In genomic region chr10:113141606-113142005, GRCm38 (mm10) we compare ENCODE assay signal across 15 mouse cellular contexts.
DNase-seq lines count a peak whose midpoint lies in the region; ATAC-seq lines count a peak whose summit lies in the region.
"Had no signal": no experiment of that assay in that cellular context is flagged by ENCODE, and none has a peak within 500 bp of the region (broad histone marks: within the 10 kb centered on the region; RNA-seq: fewer than 3 reads in every experiment).

No protein-coding gene starts in this region.

- H3K4me1 ChIP-seq in forebrain, embryonic 13.5 days: no peaks in the 10 kb centered on the region
- peaks cover 6% of the 10 kb centered on the region; the same call in 1 of the 2 replicates for H3K4me1 ChIP-seq in forebrain, embryonic 10.5 days
- no peaks in the 10 kb centered on the region for H3K4me1 ChIP-seq in kidney, embryonic 15.5 days
- H3K4me1 ChIP-seq in kidney, embryonic 14.5 days (ENCODE audit: control insufficient read depth, insufficient read depth, low read length): no peaks in the 10 kb centered on the region
- H3K4me1 ChIP-seq: heart, embryonic 13.5 days; liver, embryonic 13.5 days; neural tube, embryonic 13.5 days had no signal

- no peaks in the 10 kb centered on the region for H3K36me3 ChIP-seq in forebrain, embryonic 13.5 days (ENCODE audit: poor library complexity, severe bottlenecking)
- no peaks in the 10 kb centered on the region for H3K36me3 ChIP-seq in forebrain, embryonic 10.5 days (replicated peaks)
- H3K36me3 ChIP-seq in kidney, embryonic 15.5 days: no peaks in the 10 kb centered on the region
- no peaks in the 10 kb centered on the region for H3K36me3 ChIP-seq in kidney, embryonic 14.5 days (ENCODE audit: control insufficient read depth, insufficient read depth, low read length)
- H3K36me3 ChIP-seq: heart, embryonic 13.5 days; liver, embryonic 13.5 days; neural tube, embryonic 13.5 days had no signal

- WGBS in forebrain, embryonic 13.5 days: 84% methylated on average over 2 of the region's 2 CpGs
- WGBS in forebrain, embryonic 10.5 days: 84% methylated on average over 2 of the region's 2 CpGs
- WGBS in kidney, embryonic 15.5 days: 68% methylated on average over 2 of the region's 2 CpGs
- 72% methylated on average over 2 of the region's 2 CpGs for WGBS in kidney, embryonic 14.5 days

- H3K9me3 ChIP-seq in forebrain, embryonic 13.5 days (replicated peaks): peaks cover 10% of the 10 kb centered on the region
- peaks cover 9% of the 10 kb centered on the region; the same call in 1 of the 2 replicates for H3K9me3 ChIP-seq in forebrain, embryonic 10.5 days
- peaks cover 10% of the 10 kb centered on the region; the same call in 1 of the 2 replicates for H3K9me3 ChIP-seq in kidney, embryonic 15.5 days (replicated peaks)
- H3K9me3 ChIP-seq in kidney, embryonic 14.5 days (ENCODE audit: control insufficient read depth, low read length): 0 out of 2 replicates have a peak, but pooled peaks cover 2% of the 10 kb centered on the region
- H3K9me3 ChIP-seq: neural tube, embryonic 13.5 days had no signal

- H3K9ac ChIP-seq in forebrain, embryonic 13.5 days: no peak overlapping the region
- H3K9ac ChIP-seq in kidney, embryonic 15.5 days: no peak overlapping the region
- no peak overlapping the region for H3K9ac ChIP-seq in kidney, embryonic 14.5 days (ENCODE audit: low read depth, low read length)
- H3K9ac ChIP-seq: heart, embryonic 13.5 days; liver, embryonic 13.5 days; neural tube, embryonic 13.5 days had no signal

- H3K4me2 ChIP-seq in forebrain, embryonic 13.5 days: no peak overlapping the region
- H3K4me2 ChIP-seq in kidney, embryonic 15.5 days: no peak overlapping the region
- no peak overlapping the region for H3K4me2 ChIP-seq in kidney, embryonic 14.5 days (replicated peaks; ENCODE audit: low read depth, low read length)
- H3K4me2 ChIP-seq: heart, embryonic 13.5 days; liver, embryonic 13.5 days; neural tube, embryonic 13.5 days had no signal

- no peak for DNase-seq in forebrain, embryonic 10.5 days (ENCODE audit: extremely low spot score, low spot score)
- peak; percentile 1 for DNase-seq in left cerebral cortex, postnatal 4 days
- no peak for DNase-seq in left cerebral cortex, postnatal 36 days (ENCODE audit: low spot score in 2 of 2)
- DNase-seq in brain, adult 2 months (ENCODE audit: low read depth, low spot score): peak; percentile 44
- peak; percentile 3 to 59 for DNase-seq in frontal cortex, postnatal 36 days (ENCODE audit: low spot score in 2 of 2)
- DNase-seq: gastrocnemius, postnatal 14 days; liver, embryonic 13.5 days; lung, postnatal 36 days; thymus, postnatal 14 days had no signal

- ATAC-seq in forebrain, embryonic 13.5 days: peak; percentile 79
- ATAC-seq in kidney, embryonic 15.5 days (replicated peaks; ENCODE audit: low FRiP score): no peak
- no peak for ATAC-seq in kidney, embryonic 14.5 days (ENCODE audit: low FRiP score, low TSS enrichment)
- ATAC-seq: midbrain, embryonic 16.5 days had no signal

- intact Hi-C loops in left cerebral cortex, postnatal 4 days (cut with DNase I): no loop called here
- intact Hi-C loops in left cerebral cortex, postnatal 36 days (cut with DNase I): no loop called here

- no peaks in the 10 kb centered on the region for H3K27me3 ChIP-seq in forebrain, embryonic 13.5 days
- H3K27me3 ChIP-seq in forebrain, embryonic 10.5 days (ENCODE audit: poor library complexity, severe bottlenecking): no peaks in the 10 kb centered on the region
- no peaks in the 10 kb centered on the region for H3K27me3 ChIP-seq in kidney, embryonic 15.5 days
- H3K27me3 ChIP-seq in kidney, embryonic 14.5 days (ENCODE audit: control insufficient read depth, insufficient read depth, low read length): no peaks in the 10 kb centered on the region
- H3K27me3 ChIP-seq: heart, embryonic 13.5 days; liver, embryonic 13.5 days; neural tube, embryonic 13.5 days had no signal

- no peak overlapping the region for H3K27ac ChIP-seq in forebrain, embryonic 13.5 days
- no peak overlapping the region for H3K27ac ChIP-seq in forebrain, embryonic 10.5 days
- no peak overlapping the region for H3K27ac ChIP-seq in kidney, embryonic 15.5 days
- H3K27ac ChIP-seq in kidney, embryonic 14.5 days (ENCODE audit: low read depth, low read length): no peak overlapping the region
- H3K27ac ChIP-seq: heart, embryonic 13.5 days; liver, embryonic 13.5 days; neural tube, embryonic 13.5 days had no signal

- no peak overlapping the region for H3K4me3 ChIP-seq in forebrain, embryonic 13.5 days
- no peak overlapping the region for H3K4me3 ChIP-seq in forebrain, embryonic 10.5 days
- no peak overlapping the region for H3K4me3 ChIP-seq in kidney, embryonic 15.5 days (replicated peaks)
- H3K4me3 ChIP-seq in kidney, embryonic 14.5 days (ENCODE audit: low read length): no peak overlapping the region
- H3K4me3 ChIP-seq: heart, embryonic 13.5 days; liver, embryonic 13.5 days; neural tube, embryonic 13.5 days had no signal

Comparison
In these comparisons a context has a peak if more than half of its experiments do, and no peak if none do; other contexts are left out.
1. DNase-seq: peak in left cerebral cortex, postnatal 4 days (single experiment), brain, adult 2 months (single experiment) and frontal cortex, postnatal 36 days (2 of 2); none in forebrain, embryonic 10.5 days (single experiment) and left cerebral cortex, postnatal 36 days (0 of 2).